Mouse (Mus musculus) layer of hippocampus, adult 2 months (tissue): ENCODE results near the gene Ptpre. TPM values are rescaled to one million over a fixed set of nuclear protein-coding genes. Genes with fewer than 3 reads are reported as not detected.
"Not testable (repeated sequence)": the region's sequence is repeated elsewhere in the genome, so short reads cannot be mapped to it uniquely, and the experiment has no call there.

Experiments used
- DNase-seq, 2 experiments: peaks; one replicate each; pipeline ENCODE4 v3.0.0; 2022; ENCODE audit warnings: low spot score in 2 of 2
- H3K27ac ChIP-seq: fragments of 200-600 bp; 2 replicates; pipeline ENCODE4 v1.8.1; 2022
- H3K4me3 ChIP-seq: fragments of 200-600 bp; 2 replicates; pipeline ENCODE4 v1.8.1; 2022; ENCODE audit warnings: mild to moderate bottlenecking
- CTCF ChIP-seq: fragments of 200-600 bp; conservative IDR thresholded peaks from 2 replicates; pipeline ENCODE4 v1.8.1; 2022; ENCODE audit warnings: antibody characterized with exemption, mild to moderate bottlenecking, moderate library complexity
- total RNA-seq, 2 experiments: library from RNA; stranded (reverse); gene quantifications; 2 replicates each; pipeline ENCODE4 v1.2.3; 2021

Gene Ptpre
- total RNA-seq, 2 experiments from 2014 or later: 50.7 to 51.4 TPM

DNA sequence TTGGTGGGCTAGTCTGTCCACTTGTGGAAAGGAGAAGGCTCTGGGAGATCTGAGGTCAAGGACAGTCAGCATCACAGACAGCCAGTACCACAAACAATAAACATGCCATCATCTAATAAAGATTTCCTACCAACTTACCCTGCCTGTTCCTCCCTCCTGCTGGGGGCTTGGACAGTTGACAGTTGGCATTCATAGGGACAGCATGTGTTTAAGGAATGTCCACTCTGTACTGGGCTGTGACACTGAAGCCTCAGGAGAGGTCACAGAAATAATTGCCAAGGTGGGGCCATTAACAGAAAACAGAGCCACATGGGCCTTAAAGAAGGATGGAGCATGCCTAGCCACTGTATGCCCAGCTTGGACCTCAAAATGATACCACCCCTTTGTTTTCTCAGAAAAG lies 34.1 kb downstream of the Ptpre start:
- Histone ChIP-seq H3K27ac (peak overlapping the region; percentile 64), H3K4me3 (no peak overlapping the region)
- no peak for DNase-seq
- TF ChIP-seq CTCF: no peak

DNA sequence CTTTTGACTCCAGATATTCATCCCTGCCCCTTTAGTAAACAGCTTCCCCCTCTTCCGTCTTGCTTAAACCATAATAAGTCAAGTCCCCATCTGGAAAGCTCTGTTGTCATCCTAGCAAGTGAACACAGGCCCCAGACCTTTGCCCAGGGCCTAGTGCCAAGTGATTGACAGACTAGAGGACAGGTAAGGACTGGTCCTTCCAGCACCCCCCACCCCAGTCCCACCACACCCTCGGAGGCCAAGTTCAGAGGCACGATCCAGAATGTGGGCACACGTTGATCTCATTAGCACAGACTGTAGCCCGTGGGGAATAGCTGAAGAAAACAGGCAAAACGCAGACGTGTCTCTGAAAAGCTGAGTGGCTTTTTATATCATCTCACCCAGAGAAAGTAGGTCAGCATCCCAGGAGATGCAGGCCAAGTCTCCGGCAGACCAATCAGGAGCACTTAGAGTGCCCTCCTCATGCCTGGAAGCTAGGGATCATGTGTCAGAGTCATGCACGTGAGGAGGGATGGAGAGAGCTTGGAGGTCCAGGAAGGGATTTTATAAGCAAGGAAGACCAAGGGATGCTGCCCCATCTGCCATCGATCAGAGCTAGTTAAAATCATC lies 34.8 kb downstream of the Ptpre start:
- no peak for TF ChIP-seq CTCF
- peak overlapping the region; percentile 74 for H3K27ac ChIP-seq
- H3K4me3 ChIP-seq: no peak overlapping the region
- no peak for DNase-seq

GRCm38 (mm10) chr7:135575319-135576069 lies 38.2 kb downstream of the Ptpre start:
- not testable (repeated sequence) for H3K27ac ChIP-seq, H3K4me3 ChIP-seq, DNase-seq

- TF ChIP-seq CTCF: no peak
- Histone ChIP-seq H3K4me3 (no peak overlapping the region), H3K27ac (no peak overlapping the region)
- no peak for DNase-seq
These were observed 39.0 kb downstream of the Ptpre start for GRCm38 (mm10) chr7:135576329-135576728.

DNA sequence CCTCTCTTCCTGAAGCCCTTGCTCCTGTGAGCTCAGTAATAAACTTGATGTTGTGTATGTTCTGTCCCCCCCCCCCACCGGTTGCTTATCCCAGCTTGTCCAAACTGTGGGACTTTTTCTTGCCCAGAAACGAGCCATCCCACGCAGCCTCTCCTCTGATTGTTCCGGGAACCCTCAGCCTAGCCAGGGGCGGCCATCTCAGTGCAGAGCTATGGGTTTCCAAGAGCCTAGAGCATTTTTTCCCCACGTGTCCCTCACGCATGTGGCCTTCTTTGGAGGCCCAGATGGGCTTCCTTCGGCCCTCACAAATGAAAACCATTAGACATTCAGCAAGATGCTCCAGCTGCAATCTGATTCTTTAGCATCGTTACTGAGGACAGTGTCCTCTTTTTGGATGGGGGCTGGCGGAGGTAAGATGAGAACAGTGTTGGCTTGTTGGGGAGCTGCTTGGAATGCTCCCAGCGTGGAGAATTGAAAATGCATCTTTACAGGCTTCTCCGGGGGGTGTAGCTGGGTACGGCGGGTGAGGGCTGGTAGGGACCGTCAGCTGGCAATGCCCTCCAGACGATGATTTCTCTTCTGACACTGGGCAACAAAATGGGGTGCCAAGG lies 41.5 kb downstream of the Ptpre start:
- Histone ChIP-seq H3K27ac (peak overlapping the region; percentile 80), H3K4me3 (no peak overlapping the region)
- no peak for TF ChIP-seq CTCF
- DNase-seq: peak in 1 of 2 experiments; percentile 43

GRCm38 (mm10) chr7:135580306-135581091 lies 43.2 kb downstream of the Ptpre start:
- no peak for TF ChIP-seq CTCF
- peak overlapping the region; percentile 80 for H3K27ac ChIP-seq
- no peak overlapping the region; the same call in 1 of the 2 replicates for H3K4me3 ChIP-seq
- peak; percentile 69 to 87 for DNase-seq

DNA sequence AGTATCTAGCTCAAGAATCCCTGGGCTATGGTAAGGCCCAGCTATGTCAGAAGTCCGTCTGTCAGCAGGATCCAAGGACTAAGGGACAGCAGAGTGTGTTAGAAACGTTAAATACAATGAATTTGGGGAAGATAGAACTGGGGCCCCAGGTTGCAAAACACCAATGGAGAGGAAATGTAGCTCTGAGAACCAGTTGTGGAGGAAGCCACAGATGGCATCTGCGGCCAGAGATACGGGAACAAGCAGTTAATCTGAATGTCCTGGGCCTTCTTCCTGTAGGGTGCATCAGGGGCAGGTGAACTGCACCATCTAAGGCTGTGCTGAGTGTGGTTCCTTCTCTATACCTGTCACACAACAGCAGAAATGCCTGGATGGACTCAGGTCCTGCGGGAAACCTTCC lies 43.8 kb downstream of the Ptpre start:
- Histone ChIP-seq H3K4me3 (no peak overlapping the region), H3K27ac (peak overlapping the region; percentile 80)
- no peak for TF ChIP-seq CTCF
- no peak for DNase-seq

- no peak; the same call in 1 of the 2 replicates for TF ChIP-seq CTCF
- no peak for DNase-seq
- Histone ChIP-seq H3K27ac (no peak overlapping the region), H3K4me3 (no peak overlapping the region)
These were observed 47.9 kb downstream of the Ptpre start for GRCm38 (mm10) chr7:135585125-135585687.

DNA sequence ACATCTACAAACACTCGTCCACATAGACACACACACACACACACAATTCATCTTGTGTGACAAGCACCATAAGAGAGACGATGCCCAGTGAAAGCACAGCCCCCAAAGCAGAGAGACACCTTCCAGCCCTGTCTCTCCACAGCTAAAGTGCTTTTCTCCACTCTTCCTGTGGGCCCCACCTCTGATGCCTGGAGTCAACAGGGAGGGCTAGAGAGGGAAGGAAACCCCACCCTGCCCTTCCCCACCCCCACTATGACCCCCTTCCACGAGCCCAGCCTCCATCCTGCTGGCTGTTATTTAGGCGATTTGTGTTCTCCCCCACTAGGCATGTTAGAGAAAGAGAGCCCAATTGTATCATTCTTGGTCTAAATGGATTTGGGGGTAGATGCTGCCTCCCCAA lies 49.1 kb downstream of the Ptpre start:
- DNase-seq: no peak
- no peak for TF ChIP-seq CTCF
- no peak overlapping the region for H3K4me3 ChIP-seq
- peak overlapping the region; percentile 46; the same call in 1 of the 2 replicates for H3K27ac ChIP-seq

DNA sequence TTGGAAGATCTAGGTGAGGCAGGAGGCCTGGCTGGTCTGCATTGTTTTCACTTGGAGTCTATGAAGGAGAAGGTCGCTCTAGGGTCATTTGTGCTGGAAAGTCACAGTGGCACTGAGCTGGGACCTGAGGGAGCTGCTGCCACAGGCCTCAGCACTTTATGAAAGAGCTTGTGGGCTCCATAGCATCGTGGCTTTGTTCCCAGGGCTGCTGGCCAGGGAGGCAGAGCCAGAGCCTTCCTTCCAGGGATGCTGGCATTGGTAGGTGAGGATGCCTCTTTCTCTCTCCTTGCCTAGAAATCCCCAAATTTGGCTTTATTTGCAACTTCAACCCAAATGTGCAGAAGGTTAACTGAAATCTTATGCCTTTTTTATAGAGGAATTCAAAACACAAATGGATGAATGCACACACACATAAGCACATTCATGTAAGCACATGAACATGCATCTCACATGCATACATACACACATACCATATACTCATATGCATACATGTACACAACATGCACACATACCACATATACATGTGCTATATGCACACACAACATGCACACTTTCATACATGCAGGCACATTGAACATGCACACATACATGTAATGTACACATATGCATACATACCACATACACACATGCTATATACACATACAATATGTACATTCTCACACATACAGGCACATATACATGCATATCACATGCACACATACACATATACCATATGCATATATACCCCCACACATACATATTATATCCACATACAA lies 50.7 kb downstream of the Ptpre start:
- Histone ChIP-seq H3K4me3 (no peak overlapping the region), H3K27ac (peak overlapping the region; percentile 54; the same call in 1 of the 2 replicates)
- TF ChIP-seq CTCF: no peak
- no peak for DNase-seq

GRCm38 (mm10) chr7:135588620-135589309 lies 51.5 kb downstream of the Ptpre start:
- Histone ChIP-seq H3K4me3 (no peak overlapping the region), H3K27ac (peak overlapping the region; percentile 54; the same call in 1 of the 2 replicates)
- DNase-seq: no peak
- TF ChIP-seq CTCF: no peak
